Mouse (Mus musculus): ENCODE results near the gene Cxcr4.

DNA sequence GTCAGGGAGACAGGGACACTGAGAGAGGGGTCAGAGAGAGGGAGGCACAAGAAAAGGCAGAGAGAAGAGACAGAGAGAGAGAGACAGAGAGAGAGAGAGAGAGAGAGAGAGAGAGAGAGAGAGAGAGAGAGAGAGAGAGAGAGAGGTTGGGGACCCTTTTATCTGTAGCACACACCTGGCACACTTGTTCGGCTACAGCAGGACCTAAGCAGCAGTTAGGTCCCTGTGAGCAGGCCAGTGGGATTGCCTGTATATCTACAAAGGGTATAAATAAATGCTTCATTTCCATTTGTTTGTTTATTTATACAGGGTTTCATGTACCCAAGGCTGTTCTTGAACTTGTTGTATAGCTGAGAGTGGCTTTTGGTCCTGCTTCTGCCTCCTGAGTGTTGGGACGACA, 49.0 kb downstream of the Cxcr4 start:
- TF ChIP-seq CTCF (IDR thresholded peaks at IDR 0.05; ENCODE audit: low read depth, low read length) (no peak), GATA1 (IDR thresholded peaks at IDR 0.05; ENCODE audit: borderline replicate concordance, low read length) (no peak), POLR2AphosphoS5 (IDR thresholded peaks at IDR 0.05; ENCODE audit: insufficient replicate concordance, low read depth, low read length) (no peak), TAL1 (conservative IDR thresholded peaks at IDR 0.05; ENCODE audit: low read depth, low read length) (no peak), GATA2 (IDR thresholded peaks at IDR 0.05; ENCODE audit: borderline replicate concordance, low read depth, low read length) (no peak)
